Mouse (Mus musculus): ENCODE measurements around the gene Slc25a27. TPM values are rescaled to one million over a fixed set of nuclear protein-coding genes. Genes with fewer than 3 reads are reported as not detected.
A peak's percentile ranks its signal among the peaks of the same experiment; 100 is the strongest.

Gene Slc25a27
- polyA plus RNA-seq (2012; ENCODE audit: insufficient read depth, insufficient read length, missing spikeins), result 0.48 and 1.5 TPM in 2 replicates

DNA sequence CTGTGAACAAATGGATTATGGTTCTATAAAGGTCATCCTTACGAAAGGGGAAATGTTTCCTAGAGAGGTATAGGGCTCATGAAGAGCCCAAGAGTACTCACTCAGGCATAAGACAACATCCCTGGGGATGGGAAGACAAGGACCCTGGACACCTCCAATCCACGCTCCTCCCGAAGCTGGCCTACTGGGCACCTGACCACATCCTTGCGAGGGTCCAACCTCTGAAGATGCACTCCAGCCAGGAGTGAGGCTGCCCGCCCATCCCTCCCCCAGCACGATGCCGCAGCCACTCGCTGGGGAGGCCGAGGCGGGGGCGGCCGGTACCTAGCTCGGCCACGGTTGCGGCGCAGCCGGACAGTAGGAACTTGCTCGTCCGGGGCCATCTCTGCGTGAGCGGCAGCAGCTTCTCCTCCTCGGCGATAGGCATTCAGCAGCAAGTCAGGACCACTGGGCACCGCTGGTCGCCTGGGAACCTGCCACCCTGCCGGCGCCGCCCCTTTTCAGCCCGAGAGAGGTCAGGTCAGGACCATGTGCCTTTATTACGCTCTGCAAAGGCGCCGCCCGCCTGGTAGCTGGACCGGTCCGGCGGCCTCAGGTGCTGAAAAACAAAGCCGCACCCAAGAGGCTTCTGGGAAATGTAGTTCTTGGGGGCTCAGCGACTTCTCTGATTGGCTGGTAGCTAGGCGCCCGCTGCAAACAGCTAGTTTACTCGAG is at the start of gene Slc25a27:
Slc25a27 (minus strand) TSS at position 639 of the 714 bp plus-strand sequence.
- no peak within 1 kb of the TSS for H3K27ac ChIP-seq (replicated peaks; ENCODE audit: low read depth, low read length)
- peak within 1 kb of the TSS; percentile 97 for H3K4me3 ChIP-seq (ENCODE audit: insufficient read depth, low read depth, low read length)
- H3K4me1 ChIP-seq (ENCODE audit: control insufficient read depth, insufficient read depth, insufficient read length, low read length), result no peaks in the 10 kb centered on the region

GRCm38 (mm10) chr17:43716601-43717000 is 49.6 kb upstream of the Slc25a27 start:
- H3K4me3 ChIP-seq (ENCODE audit: insufficient read depth, low read depth, low read length), result no peak overlapping the region
- H3K4me1 ChIP-seq (ENCODE audit: control insufficient read depth, insufficient read depth, insufficient read length, low read length), result peaks cover 4% of the 10 kb centered on the region; the same call in 1 of the 2 replicates
- H3K27ac ChIP-seq (replicated peaks; ENCODE audit: low read depth, low read length), result no peak overlapping the region

GRCm38 (mm10) chr17:43714191-43714590 is 47.2 kb upstream of the Slc25a27 start:
- H3K4me3 ChIP-seq (ENCODE audit: insufficient read depth, low read depth, low read length), result no peak overlapping the region
- peaks cover 4% of the 10 kb centered on the region; the same call in 1 of the 2 replicates for H3K4me1 ChIP-seq (ENCODE audit: control insufficient read depth, insufficient read depth, insufficient read length, low read length)
- no peak overlapping the region for H3K27ac ChIP-seq (replicated peaks; ENCODE audit: low read depth, low read length)

DNA sequence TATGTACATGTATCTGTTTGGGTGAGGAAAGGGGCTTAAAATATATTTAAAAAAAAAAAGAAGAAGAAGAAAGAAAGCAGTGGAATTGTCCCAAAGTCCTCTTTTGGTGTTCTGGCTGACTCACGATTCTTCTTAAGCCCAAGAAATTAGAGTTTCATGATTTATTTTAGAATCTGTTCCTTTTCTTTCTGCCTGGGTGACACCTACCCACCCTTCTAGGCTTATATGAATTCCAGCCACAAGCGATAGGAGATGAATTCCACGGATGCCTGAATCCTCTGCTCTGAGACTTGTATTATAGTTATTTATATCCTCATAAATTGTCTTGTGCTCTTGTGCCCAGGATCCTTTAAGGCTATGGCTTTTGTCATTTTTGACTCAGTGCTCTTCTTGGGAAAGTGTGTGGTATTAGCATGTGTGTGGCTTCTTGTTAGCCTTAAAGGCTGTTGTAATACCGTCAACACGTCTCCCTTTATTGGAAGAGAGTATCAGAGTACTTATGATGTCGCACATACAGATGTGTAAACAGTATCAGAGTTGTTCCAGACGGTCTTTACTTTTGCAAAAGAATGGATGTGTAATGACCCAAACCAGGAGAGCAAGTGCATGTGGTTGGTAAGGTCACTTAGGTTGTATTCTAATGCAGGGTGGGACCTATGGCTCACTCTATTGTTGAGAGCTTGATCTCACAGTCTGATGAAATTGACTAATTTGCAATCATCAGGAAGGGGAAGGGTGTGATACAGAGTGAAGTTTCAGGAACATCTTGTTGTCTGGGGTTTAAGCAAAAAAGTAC is 44.7 kb upstream of the Slc25a27 start:
- peaks cover 4% of the 10 kb centered on the region; the same call in 1 of the 2 replicates for H3K4me1 ChIP-seq (ENCODE audit: control insufficient read depth, insufficient read depth, insufficient read length, low read length)
- no peak overlapping the region for H3K27ac ChIP-seq (replicated peaks; ENCODE audit: low read depth, low read length)
- H3K4me3 ChIP-seq (ENCODE audit: insufficient read depth, low read depth, low read length), result no peak overlapping the region

DNA sequence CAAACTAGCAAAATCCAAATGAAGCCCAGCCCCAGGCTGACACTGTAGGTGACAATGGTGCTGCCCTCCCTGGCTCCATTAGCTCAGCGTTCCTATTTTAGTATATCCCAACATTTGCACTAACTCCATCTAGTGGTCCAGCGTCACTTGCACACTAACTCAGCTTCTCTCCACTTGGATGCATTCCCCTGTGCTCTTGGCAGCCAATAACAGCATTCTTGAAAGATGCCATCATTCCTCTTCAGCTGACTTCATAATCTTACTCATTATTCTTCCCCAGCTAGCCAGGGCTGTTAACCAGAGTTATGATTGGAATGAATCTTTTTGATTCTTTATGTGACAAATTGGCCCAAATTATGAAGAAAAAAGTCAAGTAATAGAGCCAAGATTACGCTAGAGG is 40.2 kb upstream of the Slc25a27 start:
- H3K27ac ChIP-seq (replicated peaks; ENCODE audit: low read depth, low read length), result no peak overlapping the region
- H3K4me3 ChIP-seq (ENCODE audit: insufficient read depth, low read depth, low read length), result no peak overlapping the region
- no peaks in the 10 kb centered on the region for H3K4me1 ChIP-seq (ENCODE audit: control insufficient read depth, insufficient read depth, insufficient read length, low read length)

- H3K4me1 ChIP-seq (ENCODE audit: control insufficient read depth, insufficient read depth, insufficient read length, low read length), result no peaks in the 10 kb centered on the region
- H3K27ac ChIP-seq (replicated peaks; ENCODE audit: low read depth, low read length), result no peak overlapping the region
- no peak overlapping the region for H3K4me3 ChIP-seq (ENCODE audit: insufficient read depth, low read depth, low read length)
Measured at GRCm38 (mm10) chr17:43706749-43707148, 39.7 kb upstream of the Slc25a27 start.

DNA sequence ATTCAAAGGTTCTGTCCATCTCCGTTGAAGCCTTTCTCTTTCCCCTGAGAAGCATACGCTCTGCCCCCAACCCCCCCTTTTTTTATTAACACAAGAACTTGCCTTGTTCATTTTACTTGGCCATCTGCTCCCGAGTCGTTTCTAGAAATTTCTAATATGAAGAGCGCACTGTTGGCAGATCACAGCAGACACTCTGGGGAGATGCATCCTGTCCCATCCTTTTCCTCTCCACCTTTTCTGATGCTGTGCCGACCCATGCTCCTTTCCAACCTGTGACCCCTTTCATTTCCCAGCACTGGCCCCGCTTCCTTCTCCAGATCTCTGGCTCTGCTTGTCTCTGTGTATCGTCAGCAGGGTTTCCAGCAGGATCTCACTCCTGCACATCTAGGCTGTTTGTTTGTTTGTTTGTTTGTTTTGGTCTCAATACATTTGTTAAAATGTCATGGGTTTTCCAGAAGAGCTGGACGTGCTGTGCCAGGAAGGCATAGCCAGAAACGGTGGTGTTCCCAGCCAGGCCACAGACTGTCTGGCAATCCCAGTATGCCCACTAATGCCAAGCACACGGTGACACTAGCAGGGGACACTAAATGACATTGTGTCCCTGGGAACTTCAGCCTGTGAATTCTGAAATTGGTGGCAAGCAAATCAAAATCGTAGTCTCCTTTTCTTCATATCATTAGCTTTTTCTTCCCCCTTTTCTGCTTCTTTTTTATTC is 37.4 kb upstream of the Slc25a27 start:
- Histone ChIP-seq H3K27ac (replicated peaks; ENCODE audit: low read depth, low read length) (no peak overlapping the region), H3K4me3 (ENCODE audit: insufficient read depth, low read depth, low read length) (no peak overlapping the region), H3K4me1 (ENCODE audit: control insufficient read depth, insufficient read depth, insufficient read length, low read length) (no peaks in the 10 kb centered on the region)

GRCm38 (mm10) chr17:43701060-43701459 is 34.0 kb upstream of the Slc25a27 start:
- no peak overlapping the region for H3K27ac ChIP-seq (replicated peaks; ENCODE audit: low read depth, low read length)
- no peak overlapping the region for H3K4me3 ChIP-seq (ENCODE audit: insufficient read depth, low read depth, low read length)
- H3K4me1 ChIP-seq (ENCODE audit: control insufficient read depth, insufficient read depth, insufficient read length, low read length), result no peaks in the 10 kb centered on the region

DNA sequence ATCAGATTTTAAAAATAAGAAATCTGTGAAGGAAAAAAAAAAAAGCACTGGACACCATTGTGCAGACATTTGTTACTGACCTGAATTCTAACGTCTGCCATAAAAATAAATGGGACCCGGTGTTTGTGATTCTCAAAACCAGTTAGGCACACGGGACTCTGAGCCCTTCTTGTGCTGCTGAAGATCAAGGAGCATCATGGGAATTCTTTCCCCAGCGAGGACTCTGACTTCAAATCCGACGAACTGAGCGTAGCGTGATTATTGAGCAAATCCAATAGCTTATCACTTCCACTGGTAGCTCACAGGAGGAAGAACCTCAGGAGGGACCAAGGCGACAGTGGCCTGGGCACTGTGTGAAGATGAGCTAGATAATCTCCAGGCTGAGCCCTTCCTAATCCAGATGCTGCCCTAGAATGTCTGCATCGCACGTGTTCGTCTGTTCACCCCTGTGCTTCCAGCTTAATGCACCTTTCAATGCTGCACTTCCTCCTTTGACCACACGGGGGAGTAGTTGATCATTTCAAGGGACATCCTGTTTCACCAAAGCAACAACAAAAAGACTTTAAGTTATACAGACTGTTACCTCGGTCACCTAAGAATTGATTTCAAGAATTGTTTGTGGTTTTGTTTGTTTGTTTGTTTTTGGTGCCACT is 32.1 kb upstream of the Slc25a27 start:
- Histone ChIP-seq H3K4me3 (ENCODE audit: insufficient read depth, low read depth, low read length) (no peak overlapping the region), H3K4me1 (ENCODE audit: control insufficient read depth, insufficient read depth, insufficient read length, low read length) (no peaks in the 10 kb centered on the region), H3K27ac (replicated peaks; ENCODE audit: low read depth, low read length) (no peak overlapping the region)

DNA sequence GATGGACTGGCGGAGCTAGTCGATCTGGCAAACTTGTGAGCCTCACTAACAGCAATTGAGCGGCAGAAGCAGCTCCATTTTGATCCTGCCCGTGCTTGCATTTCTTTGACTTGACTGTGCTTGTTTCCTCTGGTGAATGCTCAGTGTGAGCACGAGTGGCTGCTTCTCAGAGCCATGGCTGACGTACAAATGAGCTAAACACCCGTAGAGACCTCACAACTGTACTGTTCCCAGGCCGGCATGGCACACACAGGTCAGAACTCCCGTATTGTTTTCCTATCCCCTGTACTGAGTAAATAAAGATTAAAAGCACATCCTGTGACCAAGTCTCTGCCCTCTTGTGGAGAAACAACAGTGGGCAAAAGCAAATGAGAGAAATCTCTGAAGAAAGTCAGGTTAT is 22.6 kb upstream of the Slc25a27 start:
- H3K4me3 ChIP-seq (ENCODE audit: insufficient read depth, low read depth, low read length), result no peak overlapping the region
- H3K27ac ChIP-seq (replicated peaks; ENCODE audit: low read depth, low read length), result no peak overlapping the region
- H3K4me1 ChIP-seq (ENCODE audit: control insufficient read depth, insufficient read depth, insufficient read length, low read length), result no peaks in the 10 kb centered on the region

- H3K4me1 ChIP-seq (ENCODE audit: control insufficient read depth, insufficient read depth, insufficient read length, low read length), result no peaks in the 10 kb centered on the region
- no peak overlapping the region for H3K4me3 ChIP-seq (ENCODE audit: insufficient read depth, low read depth, low read length)
- H3K27ac ChIP-seq (replicated peaks; ENCODE audit: low read depth, low read length), result no peak overlapping the region
Measured at GRCm38 (mm10) chr17:43684638-43685037, 17.6 kb upstream of the Slc25a27 start.

DNA sequence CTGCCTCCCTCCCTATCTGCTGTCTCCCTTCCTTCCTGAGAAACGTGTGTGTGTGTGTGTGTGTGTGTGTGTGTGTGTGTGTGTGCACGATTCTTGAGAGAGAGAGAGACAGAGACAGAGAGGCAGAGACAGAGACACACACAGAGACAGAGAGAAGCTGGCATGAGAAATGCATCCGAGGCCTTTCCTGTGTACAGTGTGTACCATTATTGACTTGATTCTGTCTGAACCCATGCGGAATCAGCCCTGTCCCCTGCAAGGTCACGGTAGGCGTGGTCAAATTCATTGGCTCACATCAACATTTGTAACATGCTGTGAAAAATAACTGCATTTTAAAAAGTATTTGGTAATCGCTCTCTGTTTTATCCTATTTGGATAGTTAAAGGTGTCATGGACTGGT is 17.1 kb upstream of the Slc25a27 start:
- H3K27ac ChIP-seq (replicated peaks; ENCODE audit: low read depth, low read length), result no peak overlapping the region
- H3K4me1 ChIP-seq (ENCODE audit: control insufficient read depth, insufficient read depth, insufficient read length, low read length), result no peaks in the 10 kb centered on the region
- H3K4me3 ChIP-seq (ENCODE audit: insufficient read depth, low read depth, low read length), result no peak overlapping the region

DNA sequence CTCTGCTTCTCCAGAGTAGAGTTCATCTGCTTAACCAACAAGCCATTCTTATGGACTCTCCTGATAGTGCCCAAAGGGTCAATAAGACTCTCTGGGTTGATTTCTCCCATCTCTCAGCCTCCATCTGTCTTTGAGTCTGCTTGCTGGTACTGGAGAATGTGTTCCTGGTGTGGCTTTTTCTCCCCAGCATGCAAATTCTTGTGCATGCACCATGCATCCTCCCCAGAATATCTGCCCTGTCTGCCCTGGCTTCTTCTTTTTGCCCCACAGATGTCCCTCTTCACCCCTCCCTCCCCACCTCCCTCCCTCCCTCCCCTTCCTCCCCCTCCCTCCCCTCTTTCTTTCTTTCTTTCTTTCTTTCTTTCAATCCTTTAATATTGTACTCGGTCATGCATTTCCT is 10.3 kb upstream of the Slc25a27 start:
- Histone ChIP-seq H3K27ac (replicated peaks; ENCODE audit: low read depth, low read length) (no peak overlapping the region), H3K4me3 (ENCODE audit: insufficient read depth, low read depth, low read length) (no peak overlapping the region), H3K4me1 (ENCODE audit: control insufficient read depth, insufficient read depth, insufficient read length, low read length) (peaks cover 3% of the 10 kb centered on the region; the same call in 1 of the 2 replicates)

DNA sequence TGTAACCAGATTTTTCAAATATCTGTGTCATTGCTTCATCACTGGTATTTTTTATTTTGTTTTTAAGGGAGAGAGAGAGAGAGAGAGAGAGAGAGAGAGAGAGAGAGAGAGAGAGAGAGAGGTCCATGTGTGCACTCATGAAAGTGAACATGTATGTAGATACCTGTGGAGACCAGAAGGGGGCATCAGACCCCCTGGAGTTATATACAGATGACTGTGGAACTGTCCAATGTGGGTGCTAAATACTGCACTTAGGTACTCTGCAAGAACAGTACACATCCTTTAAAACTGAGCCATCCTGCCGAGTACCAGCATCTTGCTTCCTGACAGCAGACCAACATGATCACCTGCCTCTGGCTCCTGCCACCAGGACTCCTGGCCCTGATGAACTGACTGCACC is 9.2 kb upstream of the Slc25a27 start:
- H3K27ac ChIP-seq (replicated peaks; ENCODE audit: low read depth, low read length), result no peak overlapping the region
- no peak overlapping the region for H3K4me3 ChIP-seq (ENCODE audit: insufficient read depth, low read depth, low read length)
- H3K4me1 ChIP-seq (ENCODE audit: control insufficient read depth, insufficient read depth, insufficient read length, low read length), result peaks cover 3% of the 10 kb centered on the region; the same call in 1 of the 2 replicates

DNA sequence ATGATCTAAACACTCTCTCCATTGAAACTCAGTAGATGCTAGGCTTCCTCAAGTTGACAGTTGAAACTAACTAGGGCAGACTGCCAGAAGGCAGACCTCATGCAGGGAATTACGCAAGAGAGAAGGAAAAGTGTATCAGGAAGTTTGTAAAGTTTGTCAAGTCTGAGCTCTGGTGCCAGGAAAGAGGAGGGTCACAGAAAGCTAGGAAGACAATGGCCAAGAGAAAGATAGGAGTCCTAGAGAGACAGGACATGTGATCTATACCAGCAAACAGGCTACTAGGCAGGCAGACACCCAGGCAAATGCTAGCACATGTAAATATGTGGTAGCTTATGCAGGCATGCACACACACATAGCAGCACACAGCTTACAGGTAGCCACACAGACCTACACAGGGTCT is 8.2 kb upstream of the Slc25a27 start:
- H3K4me3 ChIP-seq (ENCODE audit: insufficient read depth, low read depth, low read length), result no peak overlapping the region
- H3K27ac ChIP-seq (replicated peaks; ENCODE audit: low read depth, low read length), result no peak overlapping the region
- H3K4me1 ChIP-seq (ENCODE audit: control insufficient read depth, insufficient read depth, insufficient read length, low read length), result peaks cover 3% of the 10 kb centered on the region; the same call in 1 of the 2 replicates

All from brown adipose tissue, adult 24 weeks (tissue).